Mouse (Mus musculus) embryonic facial prominence, embryonic 14.5 days (tissue): ENCODE data around the gene Celsr2. TPM values are rescaled to one million over a fixed set of nuclear protein-coding genes. Genes with fewer than 3 reads are reported as not detected.

ENCODE experiments used
- polyA plus RNA-seq: library from polyadenylated mRNA; unstranded; fragments of >200 nt; fragmentation: Nextera tagmentation; extraction: Ambion mirVana; gene quantifications from 2 replicates; pipeline ENCODE4 v1.2.1, GENCODE M21; 2014

Celsr2 gene
- polyA plus RNA-seq, 1 experiment from 2014 or later, result 11.8 TPM

Other genes starting within 250 kb of the Celsr2 start
- 5.1 and 5.3 TPM in 2 replicates for gene Amigo1, start 229.2 kb downstream of the Celsr2 start, polyA plus RNA-seq
- 1.9 and 2.7 TPM in 2 replicates for gene Cyb561d1, start 214.3 kb downstream of the Celsr2 start, polyA plus RNA-seq
- 15.6 and 20.2 TPM in 2 replicates for gene Atxn7l2, start 204.6 kb downstream of the Celsr2 start, polyA plus RNA-seq
- gene Sypl2, start 188.9 kb downstream of the Celsr2 start, polyA plus RNA-seq, result 6.8 and 11.4 TPM in 2 replicates
- 303 and 324 TPM in 2 replicates for gene Psma5, start 158.6 kb downstream of the Celsr2 start, polyA plus RNA-seq
- gene Sort1, start 131.5 kb downstream of the Celsr2 start, polyA plus RNA-seq, result 16.5 and 18.0 TPM in 2 replicates
- not detected in 2 replicates for gene Mybphl, start 50.6 kb downstream of the Celsr2 start, polyA plus RNA-seq
- gene Psrc1, start 31.7 kb downstream of the Celsr2 start, polyA plus RNA-seq, result 31.2 and 38.1 TPM in 2 replicates
- gene Sars, start 29.7 kb upstream of the Celsr2 start, polyA plus RNA-seq, result 111 and 125 TPM in 2 replicates
- gene 1700013F07Rik, start 118.6 kb upstream of the Celsr2 start, polyA plus RNA-seq, result 0.63 and 1.1 TPM in 2 replicates
- gene 5330417C22Rik, start 121.0 kb upstream of the Celsr2 start, polyA plus RNA-seq, result 2.2 and 2.5 TPM in 2 replicates
- gene Tmem167b, start 146.9 kb upstream of the Celsr2 start, polyA plus RNA-seq, result 46.3 and 46.8 TPM in 2 replicates
- 40.2 and 40.4 TPM in 2 replicates for gene Taf13, start 156.1 kb upstream of the Celsr2 start, polyA plus RNA-seq
- 16.3 and 17.9 TPM in 2 replicates for gene Wdr47, start 175.7 kb upstream of the Celsr2 start, polyA plus RNA-seq
- 67.4 and 79.9 TPM in 2 replicates for gene Clcc1, start 238.4 kb upstream of the Celsr2 start, polyA plus RNA-seq